Mouse (Mus musculus) ZHBTc4 (cell line): ENCODE measurements at regions not wholly inside any gene's neighbourhood (a gene's known extent, or its start where the extent isn't known, plus 50 kb on each side); places are given as distances from the start of the nearest gene placed in this dataset.

ENCODE experiments used
- DNase-seq: peaks from one replicate; pipeline ENCODE4 v3.0.0-alpha.2; 2011; ENCODE audit warnings: low read depth, low spot score

DNA sequence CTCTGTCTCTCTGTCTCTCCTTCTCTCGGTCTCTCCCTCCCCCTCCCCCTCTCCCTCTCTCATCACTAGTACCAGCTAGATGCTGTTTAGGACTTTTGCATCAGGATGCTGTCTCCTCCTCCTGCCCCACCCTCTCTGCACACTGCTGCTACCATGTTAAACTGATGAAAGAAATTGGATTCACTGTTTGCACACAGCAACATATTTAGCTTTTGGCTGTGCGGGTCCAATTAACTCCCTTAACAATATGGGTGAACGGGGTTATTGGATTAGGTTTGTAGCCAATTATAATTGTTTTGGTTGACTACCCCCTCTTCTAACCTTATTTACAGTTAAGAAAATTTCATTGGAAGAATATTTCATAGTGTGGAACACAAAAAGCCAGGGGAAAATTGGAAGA lies 424.0 kb upstream of the Sorcs1 start:
- DNase-seq, result no peak

DNA sequence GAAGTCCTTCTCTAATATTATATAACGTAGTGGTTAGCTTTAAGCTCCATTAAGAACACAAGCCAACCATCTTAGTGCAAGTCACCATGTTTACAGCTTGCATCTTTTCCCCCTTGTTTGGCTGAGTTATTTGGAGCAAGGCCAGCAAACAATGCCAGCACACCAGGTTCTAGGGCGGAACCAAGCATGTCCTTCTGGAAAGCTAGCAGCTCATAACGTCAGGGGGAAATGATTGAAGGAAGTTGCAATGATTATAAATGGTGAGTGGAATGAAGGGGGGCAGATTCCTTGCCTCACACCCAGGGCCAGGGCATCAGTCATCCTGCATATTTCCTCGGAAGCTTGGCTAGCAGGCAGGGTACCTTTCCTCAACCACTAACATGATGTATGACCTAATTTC lies 396.3 kb upstream of the Sorcs1 start:
- DNase-seq, result no peak

DNA sequence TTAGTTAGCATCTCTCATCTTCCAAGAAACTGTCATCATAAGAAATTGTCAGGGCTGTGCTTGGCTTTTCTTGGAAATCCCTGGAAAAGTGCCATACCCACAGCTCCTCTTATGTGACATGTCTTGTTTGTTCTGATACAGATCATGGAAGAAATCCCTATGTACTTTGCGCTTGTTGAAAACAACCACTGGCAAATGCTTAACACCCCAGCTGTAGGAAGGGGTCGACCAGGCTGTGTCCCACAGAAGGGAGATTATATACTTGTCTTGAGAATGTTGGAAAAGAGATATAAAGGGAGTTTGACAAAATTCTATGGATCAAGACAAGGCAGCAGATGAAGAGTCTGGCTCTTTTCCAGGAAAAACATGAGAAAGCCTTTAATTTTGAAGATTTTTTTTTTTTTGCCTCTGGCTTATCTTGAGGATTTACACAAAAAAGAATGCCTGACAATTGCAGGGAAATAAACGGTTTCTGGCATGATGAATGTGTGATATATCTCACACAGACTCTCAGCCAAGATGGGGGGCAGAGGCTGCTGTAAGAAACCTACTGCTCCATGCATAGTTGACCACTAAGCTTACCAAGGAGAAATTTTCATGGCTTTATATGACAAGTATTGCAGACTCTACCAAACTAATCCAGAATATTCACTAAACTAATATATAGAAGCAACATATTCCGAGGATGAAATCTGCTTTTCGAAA lies 381.7 kb upstream of the Sorcs1 start:
- DNase-seq, result no peak

DNA sequence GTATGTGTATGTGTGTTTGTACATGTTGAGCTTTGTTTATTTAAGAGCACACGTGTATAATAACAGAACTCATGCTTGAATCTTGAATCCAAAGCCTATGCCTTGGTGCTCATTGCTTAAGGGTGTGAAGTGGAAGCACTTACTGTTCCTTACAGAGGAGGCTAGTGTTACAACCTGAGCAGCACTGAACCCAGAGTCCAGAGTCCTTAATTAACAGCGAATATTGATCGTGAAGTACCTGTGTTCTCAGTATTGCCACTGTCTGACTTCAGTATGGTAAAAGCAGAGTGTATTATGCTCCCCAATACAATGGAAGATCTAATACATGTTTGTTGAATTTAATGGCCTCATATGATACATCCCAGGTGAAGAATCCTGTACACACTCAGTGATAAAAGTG lies 365.1 kb upstream of the Sorcs1 start:
- DNase-seq, result no peak

DNA sequence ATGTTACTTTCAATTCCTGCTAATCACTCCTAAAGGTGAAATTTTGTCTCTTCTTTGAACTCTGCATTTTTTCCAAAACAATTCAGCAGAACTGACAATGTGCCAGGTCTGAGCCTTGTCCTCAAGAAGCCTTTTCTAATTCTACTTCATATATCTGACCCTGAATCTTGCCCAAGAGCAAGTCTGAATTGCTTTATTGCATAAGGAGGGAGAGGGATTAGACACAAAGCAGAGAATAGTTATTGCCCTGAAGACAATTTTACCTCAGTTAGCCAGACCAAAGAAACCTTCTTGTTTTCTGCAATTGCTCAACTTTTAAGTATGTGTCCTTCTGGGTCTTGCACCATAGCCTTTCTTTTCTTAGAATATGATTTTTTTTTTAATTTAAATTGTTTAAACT lies 316.0 kb upstream of the Sorcs1 start:
- no peak for DNase-seq

DNA sequence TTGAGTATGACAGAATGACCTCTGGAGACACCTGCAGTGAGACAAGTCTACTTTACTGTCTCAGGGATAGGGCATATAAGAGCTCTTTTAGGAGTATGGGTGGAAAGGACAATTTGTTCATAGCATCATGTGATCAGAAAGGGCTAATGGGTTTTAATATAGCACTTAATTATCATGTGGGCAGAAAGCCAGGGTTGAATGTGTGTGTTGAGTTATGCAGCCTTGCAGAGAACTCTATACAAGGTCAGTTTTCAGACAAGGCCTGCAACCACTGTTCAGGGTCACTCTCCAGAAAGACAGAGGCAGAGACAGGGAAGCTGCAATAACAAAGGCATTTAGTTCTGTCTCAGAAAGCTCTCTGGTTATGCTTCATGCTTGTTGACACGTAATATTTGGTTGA lies 292.6 kb upstream of the Sorcs1 start:
- no peak for DNase-seq

DNA sequence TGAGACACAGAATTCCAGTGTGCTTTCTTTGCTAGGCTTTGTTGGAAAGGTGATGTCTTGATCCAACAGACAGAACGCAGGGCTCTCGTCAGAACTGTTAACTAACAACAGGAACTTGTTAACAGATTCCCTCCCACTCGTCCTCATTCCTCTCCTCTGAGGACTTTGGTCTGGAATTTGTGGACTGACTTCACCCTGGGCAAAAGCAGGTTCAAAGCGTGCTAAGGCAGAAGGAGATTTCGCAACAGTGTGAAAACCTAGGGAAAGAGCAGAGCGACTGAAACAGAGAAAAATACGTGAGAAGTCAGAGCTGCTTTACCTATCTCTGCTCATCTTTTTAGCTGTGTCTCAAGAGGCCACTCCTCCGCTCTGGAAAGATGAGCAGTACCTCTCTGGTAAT lies 283.5 kb upstream of the Sorcs1 start:
- DNase-seq, result no peak

DNA sequence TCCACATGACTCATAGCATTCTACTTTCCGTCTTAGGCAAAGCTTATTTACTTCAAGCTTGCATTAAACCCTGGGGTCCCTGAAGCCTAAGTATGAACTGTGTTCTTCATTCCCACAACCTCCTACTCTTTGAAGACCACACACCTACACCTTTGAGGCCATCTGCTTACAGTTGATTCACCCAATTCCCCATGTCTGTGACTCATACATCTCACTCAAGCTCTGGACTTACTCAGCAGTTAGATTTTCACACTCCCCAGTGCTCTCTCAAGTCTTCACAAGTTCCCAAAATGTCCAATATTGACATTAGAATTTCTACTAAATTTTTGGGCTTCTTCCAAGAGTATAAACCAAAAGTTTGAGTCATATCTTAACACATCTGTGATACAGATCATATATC lies 266.6 kb upstream of the Sorcs1 start:
- DNase-seq, result no peak

DNA sequence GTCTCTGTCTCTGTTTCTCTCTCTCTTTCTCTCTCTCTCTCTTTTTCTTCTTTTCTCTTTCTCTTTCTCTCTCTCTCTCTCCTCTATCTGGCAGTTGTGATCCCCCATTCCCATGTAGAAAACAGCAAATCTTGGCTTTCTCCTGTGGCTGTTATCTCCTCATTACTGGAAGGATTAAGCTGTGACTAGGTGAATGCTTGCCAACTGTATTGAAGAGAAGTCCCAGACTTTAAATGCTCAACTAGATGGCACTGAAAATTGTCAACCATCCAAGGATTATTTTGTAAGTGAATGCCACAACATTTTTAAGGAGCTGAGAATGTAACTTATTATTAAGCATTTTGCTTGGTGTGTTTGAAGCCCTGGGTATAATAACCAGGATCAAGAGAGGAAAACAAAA lies 233.2 kb upstream of the Sorcs1 start:
- DNase-seq, result no peak

DNA sequence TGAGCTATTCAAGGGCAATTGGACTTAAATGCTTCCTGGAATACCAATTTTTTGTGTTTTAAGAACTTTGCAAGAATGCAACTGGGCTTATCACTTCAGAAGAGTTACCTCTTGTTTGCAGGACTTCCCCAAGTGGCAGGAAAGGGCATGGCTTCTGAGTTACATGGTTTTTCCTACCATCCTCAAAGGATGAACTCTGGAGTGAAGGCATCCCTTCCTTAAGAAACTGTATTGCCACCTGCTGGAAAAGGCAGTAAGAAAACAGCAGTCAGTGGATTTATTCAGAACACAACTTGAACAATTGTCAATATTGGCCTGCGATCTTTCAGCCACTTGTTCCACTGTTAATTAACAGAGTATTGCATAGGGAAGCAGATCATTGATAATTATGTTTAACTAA lies 232.2 kb upstream of the Sorcs1 start:
- peak; percentile 2 for DNase-seq

DNA sequence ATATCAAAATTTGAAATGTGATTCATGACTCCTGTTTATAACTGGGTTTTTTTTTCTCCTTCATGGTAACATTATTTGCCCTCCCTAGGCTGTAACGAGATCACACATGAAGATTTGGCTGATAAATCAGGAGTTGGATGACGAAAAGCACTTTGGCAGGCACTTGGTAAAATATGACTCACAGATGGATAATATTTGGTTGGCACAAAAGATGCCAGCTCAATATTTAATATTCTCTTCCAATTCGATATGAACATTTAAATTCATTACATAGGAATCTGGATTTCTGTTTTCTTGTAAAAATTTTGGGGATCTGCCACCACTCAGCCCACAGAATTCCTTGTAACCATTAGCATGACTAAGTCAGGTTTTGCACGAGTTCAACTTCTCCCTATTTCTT lies 230.3 kb upstream of the Sorcs1 start:
- DNase-seq, result no peak

DNA sequence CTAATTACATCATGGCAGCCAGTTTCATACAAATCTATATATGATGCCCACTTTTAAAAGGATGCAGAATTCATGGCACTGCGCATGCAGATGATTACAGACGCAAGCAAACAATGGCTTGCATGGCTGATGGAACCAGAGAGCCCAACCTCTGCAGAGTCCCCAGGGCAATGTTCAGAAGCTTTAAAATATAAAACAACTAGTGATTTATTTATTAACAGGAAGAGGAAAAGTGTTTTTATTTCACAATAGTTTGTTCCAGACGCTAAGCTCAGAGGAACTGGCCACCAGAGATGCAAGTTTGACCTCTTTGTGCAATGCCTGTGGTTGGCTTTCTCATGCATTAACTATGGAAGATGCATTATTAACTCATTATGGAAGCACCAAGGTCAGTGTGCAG lies 215.3 kb upstream of the Sorcs1 start:
- DNase-seq, result no peak

DNA sequence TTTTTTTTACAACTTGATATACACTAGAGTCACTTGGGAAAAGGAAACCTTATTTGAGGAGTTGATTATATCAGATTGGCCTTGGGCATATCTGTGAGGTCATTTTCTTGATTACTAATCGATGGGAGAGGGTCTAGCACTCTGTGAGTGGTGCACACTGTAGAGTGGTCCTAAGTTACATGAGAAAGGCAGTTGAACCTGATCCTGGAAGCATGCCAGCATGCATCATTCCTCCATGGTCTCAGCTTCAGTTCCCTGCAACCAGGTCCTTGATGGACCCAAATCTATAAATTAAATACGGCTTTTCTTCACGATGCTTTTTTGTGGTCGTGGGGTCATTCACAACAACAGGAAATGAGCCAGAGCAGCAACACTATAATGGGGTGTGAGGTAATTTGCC lies 194.2 kb upstream of the Sorcs1 start:
- no peak for DNase-seq

DNA sequence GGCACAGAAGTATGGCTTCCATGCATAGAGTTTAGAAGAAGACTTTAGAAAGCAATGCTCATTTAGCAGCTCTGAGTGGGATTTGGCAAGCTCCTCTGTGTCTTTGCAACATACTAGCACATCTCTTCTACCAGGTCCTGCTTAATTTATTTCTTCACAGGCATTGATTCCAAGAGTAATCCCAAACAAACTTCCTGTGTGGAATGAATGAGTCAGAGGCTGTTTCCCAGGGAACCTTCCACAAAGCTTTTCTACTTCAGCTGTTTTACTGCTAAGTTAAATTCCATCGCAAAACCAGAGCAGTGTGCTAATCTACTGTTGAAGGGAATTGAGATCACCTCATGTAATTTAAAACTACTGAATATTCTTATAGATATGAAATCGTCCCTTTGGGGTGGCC lies 193.7 kb upstream of the Sorcs1 start:
- no peak for DNase-seq

DNA sequence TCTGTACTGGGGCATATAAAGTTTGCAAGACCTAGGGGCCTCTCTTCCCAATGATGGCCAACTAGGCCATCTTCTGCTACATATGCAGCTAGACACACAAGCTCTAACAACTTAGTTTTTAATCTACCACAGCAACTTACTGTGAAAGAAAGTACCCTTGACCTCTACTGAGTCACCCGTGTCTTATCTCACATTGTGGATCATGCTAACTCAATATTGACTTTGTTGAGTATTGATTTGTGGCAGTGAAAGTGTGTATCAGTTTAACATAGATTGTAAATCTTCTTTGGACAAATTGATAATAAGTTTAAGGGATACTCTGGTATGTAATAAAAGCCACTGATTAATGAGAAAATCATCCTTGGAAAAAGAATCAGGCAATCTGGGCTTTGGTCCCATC lies 176.4 kb upstream of the Sorcs1 start:
- DNase-seq, result no peak

DNA sequence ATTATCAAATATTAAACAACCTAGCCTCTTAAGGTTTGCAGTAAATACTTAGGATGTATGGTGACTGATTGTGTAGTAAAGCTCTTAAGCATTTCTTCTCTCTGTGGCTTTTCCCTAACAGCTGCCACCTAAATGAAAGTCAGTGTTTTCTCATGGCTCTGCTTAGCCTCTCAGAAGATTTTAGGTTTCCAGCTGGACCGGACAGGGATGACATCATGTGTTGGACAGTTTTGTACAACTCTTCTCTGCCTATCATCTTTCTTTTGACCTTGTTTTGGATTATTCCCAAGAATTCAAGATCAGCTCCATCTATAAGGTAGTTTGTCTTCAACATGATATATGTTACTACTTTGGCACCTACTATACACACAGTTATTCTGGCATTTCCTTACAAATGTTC lies 162.1 kb upstream of the Sorcs1 start:
- no peak for DNase-seq
